ENCODE assay signal across 23 mouse cellular contexts in genomic region chr14:77738056-77738455, GRCm38 (mm10).
A peak's percentile ranks its signal among the peaks of the same experiment; 100 is the strongest.
DNase-seq lines count a peak whose midpoint lies in the region; TF ChIP-seq lines count a peak whose summit lies in the region.
"Had no signal": no experiment of that assay in that cellular context is flagged by ENCODE, and none has a peak within 500 bp of the region (broad histone marks: within the 10 kb centered on the region; RNA-seq: fewer than 3 reads in every experiment).

No protein-coding gene starts in this region.

- DNase-seq in adrenal gland, adult 2 months: peak; percentile 21
- no peak for DNase-seq in adrenal gland, postnatal 4 days (ENCODE audit: low spot score in 2 of 2)
- DNase-seq in heart, postnatal 14 days: peak; percentile 5 to 15
- DNase-seq in heart, embryonic 10.5 days (ENCODE audit: low spot score): no peak
- DNase-seq in lung, postnatal 14 days: peak; percentile 1
- no peak for DNase-seq in lung, adult 2 months
- DNase-seq in thymus, postnatal 10 days (ENCODE audit: low spot score in 2 of 2): no peak
- DNase-seq: gastrocnemius, adult 2 months; gastrocnemius, postnatal 36 days; heart, adult 2 months; kidney, adult 11 months; kidney, postnatal 25 days; liver, embryonic 13.5 days; lung, adult 18-20 months; right cerebral cortex, postnatal 25 days; thymus, postnatal 14 days had no signal

- 0 out of 2 replicates have a peak, but pooled peaks cover 4% of the 10 kb centered on the region for H3K9me3 ChIP-seq in heart, embryonic 10.5 days
- H3K9me3 ChIP-seq: hindbrain, embryonic 15.5 days; limb, embryonic 15.5 days; liver, embryonic 13.5 days; stomach, embryonic 15.5 days had no signal

- H3K27ac ChIP-seq in heart, embryonic 10.5 days: no peak overlapping the region
- H3K27ac ChIP-seq: gastrocnemius, adult 2 months; heart, adult 2 months; hindbrain, embryonic 15.5 days; limb, embryonic 10.5 days; limb, embryonic 15.5 days; liver, embryonic 13.5 days; stomach, embryonic 15.5 days had no signal

- no peak for TF ChIP-seq CTCF in lung, adult 2 months (IDR thresholded peaks at IDR 0.05; ENCODE audit: insufficient read depth, low read length)

- TF ChIP-seq POLR2A in lung, adult 2 months (IDR thresholded peaks at IDR 0.05; ENCODE audit: borderline replicate concordance, extremely low read depth, low read depth, low read length): no peak

- no peaks in the 10 kb centered on the region for H3K36me3 ChIP-seq in heart, embryonic 10.5 days
- H3K36me3 ChIP-seq: G1E; hindbrain, embryonic 15.5 days; limb, embryonic 10.5 days; limb, embryonic 15.5 days; liver, embryonic 13.5 days; stomach, embryonic 15.5 days had no signal

- intact Hi-C loops in heart, postnatal 14 days (cut with DNase I): no loop called here

- H3K4me3 ChIP-seq in heart, embryonic 10.5 days: no peak overlapping the region
- H3K4me3 ChIP-seq in lung, adult 2 months (replicated peaks; ENCODE audit: extremely low read depth, low read depth, low read length): no peak overlapping the region
- H3K4me3 ChIP-seq: erythroblast, embryonic 14.5 days; gastrocnemius, adult 2 months; heart, adult 2 months; hindbrain, embryonic 15.5 days; layer of hippocampus, adult 2 months; limb, embryonic 10.5 days; limb, embryonic 15.5 days; liver, embryonic 13.5 days; stomach, embryonic 15.5 days had no signal

- no peaks in the 10 kb centered on the region for H3K27me3 ChIP-seq in heart, embryonic 10.5 days (ENCODE audit: insufficient read depth, poor library complexity, severe bottlenecking)
- H3K27me3 ChIP-seq: hindbrain, embryonic 15.5 days; limb, embryonic 15.5 days; liver, embryonic 13.5 days; stomach, embryonic 15.5 days had no signal

- peaks cover 5% of the 10 kb centered on the region; the same call in 1 of the 2 replicates for H3K4me1 ChIP-seq in heart, embryonic 10.5 days
- H3K4me1 ChIP-seq in lung, adult 2 months (ENCODE audit: control insufficient read depth, insufficient read depth, low read length): no peaks in the 10 kb centered on the region
- H3K4me1 ChIP-seq: hindbrain, embryonic 15.5 days; limb, embryonic 10.5 days; limb, embryonic 15.5 days; liver, embryonic 13.5 days; stomach, embryonic 15.5 days had no signal

- 82% methylated on average over 3 of the region's 3 CpGs for WGBS in heart, embryonic 10.5 days
- WGBS in lung, adult 2 months: 62% methylated on average over 3 of the region's 3 CpGs

Comparison
In these comparisons a context has a peak if more than half of its experiments do, and no peak if none do; other contexts are left out.
1. DNase-seq: peak in adrenal gland, adult 2 months (single experiment), heart, postnatal 14 days (2 of 2) and lung, postnatal 14 days (single experiment); none in adrenal gland, postnatal 4 days (0 of 2), heart, embryonic 10.5 days (single experiment), lung, adult 2 months (single experiment) and thymus, postnatal 10 days (0 of 2).